Mouse (Mus musculus) E14TG2a.4 (cell line): Measurements from ENCODE around the gene Pdzd7.

Experiments used
- CTCF ChIP-seq: conservative IDR thresholded peaks from 2 replicates; pipeline ENCODE4 v1.5.1; 2014; ENCODE audit warnings: low read length
- NANOG ChIP-seq: IDR thresholded peaks from 2 replicates; pipeline ENCODE4 v1.6.1; 2014; ENCODE audit warnings: borderline replicate concordance, low read length, mixed read lengths
- POU5F1 ChIP-seq: IDR thresholded peaks from 2 replicates; pipeline ENCODE4 v1.6.1; 2014; ENCODE audit warnings: low read length, borderline replicate concordance

DNA sequence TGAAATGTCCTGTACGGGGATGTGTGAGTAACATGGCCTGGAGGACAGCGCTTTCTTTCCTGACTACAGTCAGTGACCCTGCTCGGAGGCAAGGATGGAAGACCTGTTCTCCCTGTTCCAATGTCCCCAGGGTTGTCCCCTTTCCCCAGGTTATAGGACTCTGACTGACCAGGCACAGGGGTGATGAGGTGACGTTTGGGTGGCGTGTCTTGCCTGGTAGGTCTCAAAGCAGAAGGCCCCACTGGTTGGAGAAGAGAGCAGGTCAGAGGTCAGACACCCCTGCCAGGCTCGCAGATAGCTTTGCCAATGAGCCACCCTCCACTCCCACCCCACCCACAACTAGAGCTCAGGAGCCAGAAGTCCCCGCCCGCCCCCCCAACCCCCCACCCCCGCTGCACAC, 15.9 kb downstream of the Pdzd7 start:
- TF ChIP-seq CTCF (no peak), POU5F1 (no peak), NANOG (no peak)
